Mouse (Mus musculus) retina, adult 2 months (tissue): ENCODE measurements at regions not wholly inside any gene's neighbourhood (a gene's known extent, or its start where the extent isn't known, plus 50 kb on each side); places are given as distances from the start of the nearest gene placed in this dataset.
"Not testable (repeated sequence)": the region's sequence is repeated elsewhere in the genome, so short reads cannot be mapped to it uniquely, and the experiment has no call there.

ENCODE experiments used
- DNase-seq: peaks from one replicate; pipeline ENCODE4 v3.0.0-alpha.2; 2012; ENCODE audit warnings: low read depth, low spot score

DNA sequence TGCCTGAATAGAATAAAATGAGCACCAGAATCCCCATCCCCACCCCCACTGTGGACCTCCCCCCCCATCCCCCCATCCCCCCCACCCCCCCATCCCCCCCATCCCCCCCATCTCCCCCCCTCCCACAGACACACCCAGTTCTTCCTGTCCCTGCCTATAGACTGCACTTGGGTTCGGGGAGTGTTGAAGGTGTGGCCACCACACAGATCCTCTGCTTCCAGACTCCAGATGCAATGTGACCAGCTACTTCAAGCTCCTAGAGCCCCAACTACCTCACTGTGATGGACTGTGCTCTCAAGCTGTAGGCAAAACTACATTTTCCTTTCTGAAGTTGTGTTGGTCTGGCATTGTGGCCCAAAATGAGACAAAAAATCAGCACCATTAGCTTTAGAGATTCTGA, 138.3 kb upstream of the Rybp start:
- DNase-seq = no peak

DNA sequence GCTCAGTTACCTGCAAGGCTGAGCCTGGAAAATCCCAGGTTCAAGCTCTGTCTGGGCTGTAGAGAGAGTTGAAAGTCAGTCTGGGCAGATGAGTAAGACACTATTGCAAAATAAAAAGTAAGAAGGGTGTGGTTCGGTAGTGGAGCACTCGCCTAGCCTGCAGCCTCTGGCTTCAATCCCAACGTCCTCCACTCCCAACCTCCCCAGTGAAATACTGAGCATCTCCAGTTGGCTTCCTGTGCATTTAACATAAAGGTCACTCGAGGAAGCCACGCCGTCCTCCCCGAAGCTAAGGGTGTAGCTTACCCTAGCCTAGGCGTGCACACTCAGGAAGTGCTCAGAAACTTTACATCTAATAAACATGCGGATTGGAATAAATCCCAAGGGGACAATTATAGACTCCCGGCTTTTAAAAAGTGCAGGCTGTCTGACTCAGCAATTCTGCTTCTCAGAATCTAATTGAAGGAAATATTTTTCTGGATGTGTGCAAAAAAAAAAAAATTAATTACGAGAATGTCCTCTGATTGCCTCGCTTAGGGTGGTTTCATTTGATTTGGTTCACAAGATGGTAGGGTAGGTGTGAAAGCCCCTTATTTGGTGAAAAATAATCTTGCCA, 137.6 kb upstream of the Rybp start:
- DNase-seq = no peak

DNA sequence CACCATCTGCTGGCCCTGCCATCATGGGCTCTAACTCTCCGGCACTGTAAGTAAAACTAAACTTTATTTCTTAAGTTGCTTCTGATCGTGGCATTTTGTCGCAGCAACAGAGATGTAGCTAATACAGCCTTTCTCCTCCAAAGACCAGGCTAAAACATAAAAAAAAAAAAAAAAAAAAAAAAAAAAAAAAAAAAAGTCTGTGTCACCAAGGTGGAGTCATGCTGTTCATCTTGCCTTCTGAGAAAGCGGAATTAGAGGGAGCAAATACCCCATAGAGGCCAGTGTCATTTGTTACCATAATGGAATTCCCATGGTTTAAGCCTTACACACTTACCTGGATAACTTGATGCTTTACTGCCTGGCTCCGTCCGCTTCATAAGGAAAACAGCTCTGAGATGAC, 136.9 kb upstream of the Rybp start:
- DNase-seq = no peak

DNA sequence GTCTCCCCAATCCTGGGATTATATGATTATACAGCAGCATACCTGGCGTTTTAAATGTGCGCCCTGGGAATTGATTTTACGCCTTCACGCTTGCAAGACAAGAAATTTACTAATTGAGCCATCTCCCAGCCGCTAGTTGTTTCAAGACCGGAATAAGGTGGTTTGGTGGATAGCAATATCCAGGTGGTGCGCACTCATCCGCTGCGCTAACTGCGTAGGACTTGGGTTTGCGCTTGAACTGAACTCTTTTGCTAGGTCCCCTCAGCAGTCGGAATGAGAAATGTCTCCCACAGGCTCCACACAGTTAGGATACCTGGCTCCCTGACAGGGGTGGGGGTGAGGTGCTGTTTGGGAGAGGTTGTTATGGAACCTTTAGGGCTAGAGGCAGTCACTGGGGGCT, 136.4 kb upstream of the Rybp start:
- no peak for DNase-seq

DNA sequence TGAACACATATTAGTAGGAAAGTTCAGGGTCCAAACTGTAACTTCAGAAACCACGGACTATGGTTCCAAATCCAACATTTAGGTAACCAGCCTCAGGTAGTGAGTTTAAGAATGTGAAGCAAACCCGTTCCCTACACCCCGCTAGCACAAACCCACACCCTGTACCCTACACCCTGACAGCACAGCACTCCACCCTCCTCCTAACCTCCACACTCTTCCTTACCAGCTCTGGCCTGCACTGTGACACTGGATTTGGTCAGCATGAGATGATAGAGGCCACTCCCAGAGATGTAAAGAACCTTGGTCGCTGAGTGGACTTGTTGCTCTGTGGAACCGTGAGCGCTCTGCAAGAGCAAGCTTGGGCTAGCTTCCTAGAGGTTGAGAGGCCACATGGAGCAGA, 135.3 kb upstream of the Rybp start:
- no peak for DNase-seq

DNA sequence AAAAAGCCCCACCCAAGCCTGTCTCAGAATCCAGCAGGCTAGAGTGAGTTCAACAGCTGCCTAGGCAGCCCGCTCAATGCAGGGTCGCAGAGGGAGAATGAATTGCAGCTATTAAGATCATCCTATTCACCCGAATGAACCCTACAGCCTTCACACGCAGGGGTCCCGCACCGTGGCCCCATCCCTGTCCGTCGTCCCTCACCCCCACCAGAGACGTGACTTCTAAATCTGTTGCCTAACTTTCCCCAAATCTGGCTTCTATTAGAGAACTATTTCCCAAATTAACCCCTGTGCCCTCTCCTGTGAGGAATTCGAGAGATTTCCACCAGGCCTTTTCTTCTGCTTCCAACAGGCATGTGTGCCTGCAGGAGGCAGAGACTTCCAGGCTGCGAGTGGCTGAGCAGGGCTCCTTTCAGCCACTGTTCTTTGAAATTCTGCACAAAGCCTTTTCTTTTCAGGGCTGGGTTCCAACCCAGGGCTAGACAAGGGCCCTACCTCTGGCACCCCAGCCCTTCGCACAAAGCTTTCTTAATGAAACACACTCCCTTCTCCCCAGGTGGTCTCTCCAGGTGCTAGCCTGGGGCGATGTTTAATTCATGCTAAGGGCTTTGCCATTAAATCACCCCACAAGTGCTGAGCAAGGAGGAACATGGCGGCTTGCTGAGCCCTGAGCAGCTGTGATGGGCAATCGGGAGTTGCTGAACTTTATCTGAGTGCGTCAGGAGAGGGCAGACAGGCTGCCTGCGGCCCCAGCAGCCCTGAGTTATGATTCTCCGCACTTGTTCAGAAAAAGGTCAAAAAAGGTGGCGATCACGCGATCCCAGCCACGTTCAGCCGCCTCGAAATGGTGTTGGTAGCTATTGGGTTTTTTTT, 134.7 kb upstream of the Rybp start:
- DNase-seq = no peak

DNA sequence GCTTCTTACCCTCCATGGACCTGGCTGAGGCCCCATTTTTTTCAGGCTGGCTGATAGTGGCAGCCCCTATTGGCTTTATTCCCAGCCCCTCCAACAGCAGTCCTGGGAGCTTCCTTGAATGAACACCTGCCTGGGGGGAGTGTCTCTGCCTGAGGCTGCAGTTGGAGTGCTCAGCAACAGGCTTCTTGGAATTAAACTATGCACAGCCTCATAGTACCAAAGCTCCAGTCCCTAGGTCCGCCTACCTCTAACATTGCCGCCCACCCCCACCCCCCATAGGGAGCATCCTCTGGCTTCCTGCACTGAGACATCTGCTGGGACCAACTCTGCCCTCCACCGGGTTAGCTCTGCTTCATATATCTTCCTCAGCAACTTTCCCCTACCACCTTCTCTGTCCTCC, 133.3 kb upstream of the Rybp start:
- no peak for DNase-seq

DNA sequence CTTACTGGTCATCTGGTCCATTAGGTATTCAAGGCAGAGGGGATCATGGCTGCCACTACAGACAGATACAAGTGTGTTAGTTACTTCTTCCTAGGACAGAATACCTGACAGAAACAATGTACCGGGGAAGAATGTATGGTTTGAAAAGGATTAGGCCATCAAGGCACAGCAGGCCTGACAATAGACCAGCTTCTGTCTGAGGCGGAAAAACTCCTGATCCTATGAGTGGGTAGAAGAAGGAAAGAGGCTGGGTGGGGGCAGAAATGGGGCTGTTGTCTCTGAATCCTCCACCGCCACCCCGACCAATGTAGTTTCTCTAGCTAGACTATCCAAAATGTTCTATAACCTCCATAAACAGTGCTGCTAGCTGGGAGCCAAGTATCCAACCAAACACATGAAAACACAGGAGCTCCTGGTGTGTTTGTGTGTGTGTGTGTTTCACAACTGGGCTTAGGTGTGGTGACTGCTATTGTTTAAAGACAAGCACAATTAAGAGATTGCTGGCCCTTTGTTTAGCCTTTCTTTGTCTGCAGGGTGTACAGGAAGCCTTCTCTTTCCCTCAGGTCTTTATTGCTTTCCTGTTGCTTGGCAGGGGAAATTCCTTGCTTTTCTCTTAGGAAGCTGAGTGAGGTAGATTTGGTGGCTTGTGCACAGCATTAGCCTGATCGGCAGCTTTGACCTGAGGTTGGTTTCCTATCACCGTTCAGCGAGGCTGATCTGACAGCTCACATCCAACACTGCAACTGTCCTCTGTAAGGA, 132.7 kb upstream of the Rybp start:
- no peak for DNase-seq

DNA sequence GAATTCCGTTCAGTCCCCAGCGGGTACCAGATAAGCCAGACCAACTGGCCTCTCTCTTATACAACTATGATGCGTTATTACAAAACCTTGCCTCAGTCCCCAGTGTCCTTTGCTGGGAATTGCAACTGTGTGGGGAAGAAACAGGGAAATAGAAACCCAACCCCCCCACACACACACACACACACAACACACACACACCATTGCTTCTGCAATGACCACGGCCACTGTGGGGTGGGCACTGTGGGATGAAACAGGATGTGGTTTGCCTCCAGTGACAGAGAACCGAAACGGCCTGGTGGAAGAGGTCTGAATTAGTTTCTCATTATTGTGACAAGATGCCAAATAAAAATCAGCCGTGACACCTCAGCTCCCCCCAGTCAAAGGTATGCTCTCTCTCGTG, 128.8 kb upstream of the Rybp start:
- DNase-seq = no peak

DNA sequence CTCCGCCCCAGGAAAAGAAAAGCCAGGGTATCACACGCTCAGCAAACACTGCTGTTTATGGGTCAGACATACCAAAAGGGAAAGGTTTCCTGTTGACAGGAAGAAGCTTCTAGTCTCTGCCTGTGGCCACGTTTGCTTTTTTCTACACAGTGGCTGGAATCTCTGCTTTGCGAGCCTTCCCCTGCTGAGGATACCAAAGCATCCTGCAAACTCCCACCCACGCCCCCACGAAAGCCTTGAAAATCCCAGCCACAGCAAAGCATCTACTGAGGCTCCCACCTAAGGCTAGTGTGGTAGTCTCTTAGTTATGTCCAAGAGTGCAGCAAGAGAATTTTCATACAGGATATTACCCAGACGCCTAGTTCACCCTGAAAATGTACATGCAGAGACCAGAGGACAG, 128.2 kb upstream of the Rybp start:
- no peak for DNase-seq

DNA sequence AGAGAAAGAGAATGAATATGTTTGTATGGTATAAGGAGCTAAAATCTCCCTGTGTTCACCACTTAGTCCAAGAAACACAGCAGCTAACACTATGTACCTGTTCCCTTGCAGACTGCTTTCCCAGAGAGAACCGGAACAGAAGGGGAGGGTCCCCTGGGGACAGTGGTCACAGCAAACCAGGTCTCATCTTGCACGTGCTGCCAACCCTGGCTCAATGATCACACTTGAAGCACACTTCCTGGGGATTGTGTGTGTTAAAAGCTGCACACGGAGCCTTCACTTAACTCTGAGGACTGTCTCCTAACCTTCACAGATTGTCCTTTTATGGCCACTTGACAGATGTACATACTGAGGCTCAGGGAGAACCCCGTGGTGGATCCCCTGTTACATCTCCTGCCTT, 127.6 kb upstream of the Rybp start:
- no peak for DNase-seq

DNA sequence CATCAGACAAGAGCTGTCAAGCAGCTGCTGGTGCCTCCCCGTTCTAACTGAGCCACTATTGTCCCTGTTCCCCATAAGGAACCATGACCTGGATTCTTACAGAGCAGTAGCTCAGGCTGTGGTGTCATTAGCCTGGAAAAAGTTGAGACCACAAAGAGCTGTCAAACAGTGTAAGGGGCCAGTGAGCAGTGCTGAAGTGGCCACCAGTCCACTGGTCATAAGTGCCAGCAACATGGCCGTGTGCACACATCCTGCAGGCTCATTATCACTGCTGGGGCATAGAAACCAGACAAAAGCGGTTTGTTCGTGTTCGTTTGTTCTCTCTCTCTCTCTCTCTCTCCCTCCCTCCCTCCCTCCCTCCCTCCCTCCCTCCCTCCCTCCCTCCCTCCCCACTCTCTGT, 125.2 kb upstream of the Rybp start:
- DNase-seq = no peak

DNA sequence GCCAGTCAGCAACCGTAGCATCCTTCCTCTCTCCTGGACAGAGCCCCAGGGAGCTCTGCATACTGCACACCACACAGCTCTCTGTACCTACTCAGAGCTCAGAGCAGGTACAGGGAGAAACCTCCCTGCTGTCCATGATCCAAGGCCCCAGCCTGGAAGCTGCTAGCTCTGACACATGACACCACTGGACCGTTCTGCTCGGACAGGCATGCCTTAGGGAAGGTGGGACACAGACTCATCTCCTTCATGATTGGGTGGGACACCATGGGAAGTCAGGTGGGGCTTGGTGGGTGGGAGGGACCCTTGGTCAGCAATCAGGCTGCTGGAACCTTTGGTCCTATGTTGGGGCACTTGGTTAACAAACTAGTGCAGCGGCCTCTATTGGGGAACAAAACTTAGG, 124.7 kb upstream of the Rybp start:
- no peak for DNase-seq

DNA sequence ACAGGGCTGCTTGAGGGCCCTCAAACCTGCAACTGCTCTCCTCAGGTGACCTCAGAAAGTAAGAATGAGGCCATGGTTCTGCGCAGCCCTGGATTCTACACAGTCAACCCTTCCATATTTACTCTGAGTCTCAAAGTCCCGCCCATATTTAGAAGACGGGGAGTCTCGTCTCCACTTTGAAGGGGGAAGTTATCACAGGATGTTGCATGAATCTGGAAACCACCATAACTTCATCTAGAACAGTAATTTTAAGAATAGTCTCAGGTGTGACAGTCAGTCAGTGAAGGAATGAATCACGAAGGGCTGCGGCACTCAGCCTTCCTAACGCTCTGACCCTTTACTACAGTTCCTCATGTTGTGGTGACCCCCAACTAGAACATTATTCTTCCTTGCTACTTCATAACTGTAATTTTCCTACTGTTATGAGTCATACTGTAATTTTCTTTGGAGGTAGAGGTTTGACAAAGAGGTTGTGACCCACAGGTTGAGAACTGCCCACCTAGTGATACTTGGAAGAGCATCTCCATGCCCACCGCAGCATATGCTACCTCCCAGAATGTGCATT, 122.9 kb upstream of the Rybp start:
- no peak for DNase-seq

DNA sequence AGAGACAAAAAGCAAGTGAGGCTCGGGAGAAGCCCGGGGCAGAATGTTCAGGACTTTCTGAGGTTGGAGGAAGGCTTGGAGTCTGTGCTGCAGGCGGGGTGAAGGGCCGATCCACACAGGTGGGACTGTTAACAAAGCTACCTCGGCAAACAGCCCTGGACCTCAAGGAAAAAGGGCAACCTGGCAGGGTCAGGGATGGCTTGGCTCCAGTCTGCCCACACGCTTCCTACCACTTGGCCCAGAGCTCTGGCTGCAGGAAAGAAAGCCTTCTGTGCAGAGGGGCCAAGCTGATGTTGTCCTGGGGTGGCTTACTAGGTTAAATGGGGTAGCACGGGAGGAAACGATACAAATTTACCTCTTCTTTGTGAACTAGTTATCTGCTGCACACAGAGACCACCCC, 121.5 kb upstream of the Rybp start:
- no peak for DNase-seq

DNA sequence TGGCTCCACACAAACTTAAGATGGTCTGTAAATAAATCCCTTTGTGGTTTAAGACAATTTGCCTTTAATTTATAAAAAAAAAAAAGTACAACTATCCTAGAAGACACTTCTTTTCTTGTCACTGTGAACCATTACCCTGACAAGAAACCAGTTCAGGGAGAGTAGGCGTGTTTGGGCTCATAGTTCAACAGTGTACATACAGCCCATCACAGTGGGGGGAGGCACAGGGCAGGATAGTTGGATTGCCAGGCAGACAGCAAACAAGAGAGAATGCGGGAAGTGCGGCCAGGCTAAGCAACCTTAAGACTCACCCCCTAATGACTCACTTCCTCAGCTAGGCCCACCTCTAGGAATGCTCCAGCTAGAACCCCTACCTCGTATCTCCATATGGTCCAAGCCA, 119.2 kb upstream of the Rybp start:
- DNase-seq = no peak

DNA sequence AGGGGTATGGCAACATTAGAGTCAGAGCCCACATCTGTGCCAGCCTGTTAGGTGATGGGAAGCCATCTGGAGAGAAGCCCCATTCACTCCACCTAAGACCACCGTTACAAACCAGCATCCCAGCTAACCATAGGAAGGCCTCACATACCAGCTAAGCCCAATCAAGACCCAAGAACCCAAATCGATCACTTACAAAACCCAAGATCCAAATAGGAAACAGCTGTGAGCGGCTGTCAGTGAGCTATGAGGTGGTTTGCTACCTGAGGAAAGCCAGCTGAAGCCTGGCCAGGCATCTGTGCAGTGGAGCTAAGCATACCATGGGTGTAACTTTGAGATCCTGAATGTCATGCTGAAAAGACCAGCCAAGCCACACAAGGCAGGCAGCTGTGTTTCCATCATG, 116.9 kb upstream of the Rybp start:
- DNase-seq = no peak

DNA sequence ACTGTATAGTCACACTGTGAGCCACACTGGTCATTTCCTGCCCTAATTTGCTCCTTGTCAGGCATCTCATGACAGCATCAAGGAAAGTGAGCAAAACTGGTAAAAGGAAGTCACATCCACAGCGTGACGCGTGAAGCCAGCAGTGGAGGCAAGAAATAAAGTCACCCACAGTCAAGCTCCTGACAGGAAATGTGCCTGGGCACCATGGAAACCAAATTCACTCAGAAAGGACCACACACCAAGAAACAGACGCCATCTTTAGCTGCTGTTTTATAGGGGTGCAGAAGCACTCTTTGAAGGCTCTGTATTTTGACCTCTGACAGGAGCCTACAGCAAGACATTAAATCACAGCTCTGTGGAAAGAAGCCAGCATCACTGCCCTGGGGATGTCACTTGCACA, 115.4 kb upstream of the Rybp start:
- DNase-seq = no peak

DNA sequence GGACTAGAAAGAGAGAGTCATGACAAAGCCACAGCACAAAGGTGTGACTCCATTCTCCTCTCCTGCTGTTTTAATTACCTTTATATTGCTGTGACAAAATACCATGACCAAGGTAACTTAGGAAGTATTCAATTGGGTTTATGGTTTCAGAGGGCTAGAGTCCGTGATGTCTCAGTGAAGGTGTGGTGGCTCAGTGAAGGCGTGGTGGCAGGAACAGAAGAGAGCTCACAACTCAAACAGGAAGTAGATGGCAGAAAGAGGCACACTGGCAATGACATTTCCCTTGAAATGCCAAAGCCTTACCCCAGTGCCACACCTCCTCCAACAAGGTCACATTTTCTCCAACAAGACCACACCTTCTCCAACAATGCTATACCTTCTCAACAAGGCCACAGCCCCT, 114.4 kb upstream of the Rybp start:
- no peak for DNase-seq

DNA sequence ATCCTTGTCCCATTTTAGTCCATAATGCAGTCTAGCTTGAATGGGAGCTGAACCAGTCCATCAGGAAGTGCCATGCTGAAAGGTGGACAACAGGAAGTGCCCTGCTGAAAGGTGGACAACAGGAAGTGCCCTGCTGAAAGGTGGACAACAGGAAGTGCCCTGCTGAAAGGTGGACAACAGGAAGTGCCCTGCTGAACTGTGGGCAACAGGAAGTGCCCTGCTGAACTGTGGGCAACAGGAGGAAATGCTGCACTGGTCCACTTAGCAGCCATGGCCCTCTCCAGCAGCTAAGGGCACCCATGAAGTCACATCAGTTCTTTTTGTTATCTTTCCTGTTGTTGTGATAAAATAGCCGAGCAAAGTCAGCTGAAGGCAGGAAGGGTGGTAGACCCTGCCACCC, 112.1 kb upstream of the Rybp start:
- DNase-seq = not testable (repeated sequence)

DNA sequence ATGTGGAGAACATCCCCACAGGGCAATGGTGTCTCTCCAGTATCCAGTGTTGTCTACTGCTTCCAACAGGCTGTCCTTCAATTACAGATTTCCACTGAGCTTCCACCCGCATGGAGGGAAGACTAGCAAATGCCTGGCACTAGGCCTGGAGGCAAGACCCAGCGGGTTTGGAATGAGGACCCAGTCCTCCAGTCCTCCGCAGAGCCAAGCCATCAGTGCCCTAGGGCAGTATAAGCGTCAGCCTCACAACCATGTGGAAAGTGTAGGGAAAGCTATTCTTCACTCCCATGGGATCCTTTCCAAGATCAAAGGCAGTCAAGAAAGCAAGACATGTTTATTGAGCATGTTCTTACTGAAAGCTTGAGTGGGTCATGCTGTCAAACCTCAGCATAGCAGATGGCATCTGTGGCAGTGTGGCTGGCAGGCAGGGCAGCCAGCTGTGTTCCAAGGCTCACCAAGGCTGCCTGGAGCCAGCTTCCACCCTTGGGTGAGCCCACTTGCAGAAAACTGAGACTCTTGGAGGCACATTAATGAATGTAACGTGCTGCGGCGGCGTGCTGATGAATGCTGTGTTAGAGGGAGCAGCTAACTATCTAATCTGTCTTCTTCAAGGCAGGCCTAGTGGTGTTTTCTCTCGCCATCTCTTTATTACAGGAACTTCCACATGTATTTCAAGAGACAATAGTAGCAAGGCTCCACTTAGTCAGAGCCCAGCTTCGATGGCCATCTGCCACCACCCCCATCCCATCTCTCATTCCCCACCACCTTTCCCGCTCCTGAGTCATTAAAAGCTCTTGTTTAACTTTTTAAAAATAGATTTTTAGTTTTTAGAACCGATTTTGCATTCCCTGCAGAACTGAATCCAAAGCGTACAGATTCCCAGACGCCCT, 109.3 kb upstream of the Rybp start:
- DNase-seq = no peak
